8 mouse cellular contexts compared by ENCODE assay signal in genomic region chr19:34526941-34527682, GRCm38 (mm10). TPM values are rescaled to one million over a fixed set of nuclear protein-coding genes. Genes with fewer than 3 reads are reported as not detected.
DNase-seq lines count a peak whose midpoint lies in the region; ATAC-seq and TF ChIP-seq lines count a peak whose summit lies in the region.

Lipa (minus strand) TSS chr19:34527474.

- peak within 1 kb of the TSS; percentile 95 for H3K4me2 ChIP-seq in forebrain, embryonic 15.5 days (replicated peaks)

- H3K27ac ChIP-seq in forebrain, embryonic 15.5 days (replicated peaks), result peak within 1 kb of the TSS; percentile 49; the same call in 1 of the 2 replicates

- peak within 1 kb of the TSS; percentile 62 for H3K4me3 ChIP-seq in forebrain, embryonic 15.5 days
- peak within 1 kb of the TSS; percentile 87 for H3K4me3 ChIP-seq in lung, adult 2 months (replicated peaks; ENCODE audit: extremely low read depth, low read depth, low read length)

- DNase-seq in ES-CJ7 (ENCODE audit: low read depth, low spot score), result peak; percentile 58
- peak; percentile 97 for DNase-seq in cerebellum, adult 11-12 months
- peak; percentile 96 for DNase-seq in heart, postnatal 25 days (ENCODE audit: low spot score)
- peak; percentile 94 to 96 for DNase-seq in layer of hippocampus, adult 18-20 months (ENCODE audit: low spot score in 2 of 2)
- peak; percentile 93 for DNase-seq in lung, adult 2 months
- peak; percentile 93 to 95 for DNase-seq in thymus, adult 18-20 months

- peak; percentile 94; the same call in 1 of the 2 replicates for TF ChIP-seq POLR2A in lung, adult 2 months (IDR thresholded peaks at IDR 0.05; ENCODE audit: borderline replicate concordance, extremely low read depth, low read depth, low read length)

- ATAC-seq in forebrain, embryonic 15.5 days (replicated peaks), result peak; percentile 100
- ATAC-seq in neutrophil, adult 5-6 weeks (ENCODE audit: extremely low read depth, insufficient number of reproducible peaks, low FRiP score, poor library complexity, severe bottlenecking), result peak; percentile 100

- 0 out of 2 replicates have a peak, but pooled peaks cover 3% of the 10 kb centered on the region for H3K4me1 ChIP-seq in forebrain, embryonic 15.5 days
- H3K4me1 ChIP-seq in lung, adult 2 months (ENCODE audit: control insufficient read depth, insufficient read depth, low read length), result peaks cover 5% of the 10 kb centered on the region

- no peak for TF ChIP-seq CTCF in lung, adult 2 months (IDR thresholded peaks at IDR 0.05; ENCODE audit: insufficient read depth, low read length)

- WGBS in forebrain, embryonic 15.5 days, result under 1% methylated on average over 29 of the region's 29 CpGs
- WGBS in lung, adult 2 months, result under 1% methylated on average over 29 of the region's 29 CpGs

- no peaks in the 10 kb centered on the region for H3K27me3 ChIP-seq in forebrain, embryonic 15.5 days

- H3K36me3 ChIP-seq in forebrain, embryonic 15.5 days, result no peaks in the 10 kb centered on the region

- H3K9me3 ChIP-seq in forebrain, embryonic 15.5 days, result no peaks in the 10 kb centered on the region

- intact Hi-C loops in heart, postnatal 25 days (cut with DNase I), result loop anchor here (10.0 kb wide), 1 partner anchor 348 kb away; the partner anchor contains the start of gene Pank1

- peak within 1 kb of the TSS; percentile 71 for H3K9ac ChIP-seq in forebrain, embryonic 15.5 days (replicated peaks)

RNA-seq across cellular contexts. Expression of gene Lipa, which starts in this region (rescaled TPM):
- polyA plus RNA-seq in forebrain, embryonic 15.5 days (2015; fragmentation: Nextera tagmentation; extraction: Ambion mirVana), result 14.9 and 16.6 TPM in 2 replicates
- total RNA-seq in heart, postnatal 25 days (2021), result 10 to 100 TPM; 21.0 to 25.6 TPM
- 10 to 100 TPM; 18.2 to 19.6 TPM for total RNA-seq in layer of hippocampus, adult 18-20 months (2021)
- polyA plus RNA-seq in lung, adult 2 months (2012; rRNA removed), result 31.1 and 47.2 TPM in 2 replicates
- total RNA-seq in neutrophil, adult 5-6 weeks (2017), result 36.2 and 41.1 TPM in 2 replicates

Comparison
In these comparisons a context has a peak if more than half of its experiments do, and no peak if none do; other contexts are left out.
1. Peak in every context shown above with its lines: DNase-seq, ATAC-seq, H3K4me3 ChIP-seq and H3K27ac ChIP-seq.